Mouse (Mus musculus) embryonic fibroblast, embryonic 13.5 days (primary cell): ENCODE results near the gene Kcnn3. TPM values are rescaled to one million over a fixed set of nuclear protein-coding genes. Genes with fewer than 3 reads are reported as not detected.

ENCODE experiments used
- H3K27ac ChIP-seq: 2 replicates; pipeline ENCODE4 v1.5.1; 2012; ENCODE audit warnings: low read length, control low read depth, inconsistent platforms; ENCODE audit not compliant: insufficient read depth
- H3K4me1 ChIP-seq: 2 replicates; pipeline ENCODE4 v1.6.1; 2011; ENCODE audit warnings: low read length; ENCODE audit not compliant: control insufficient read depth, insufficient read depth
- H3K4me3 ChIP-seq: 2 replicates; pipeline ENCODE4 v1.5.1; 2011; ENCODE audit warnings: mild to moderate bottlenecking, control low read depth, low read length; ENCODE audit not compliant: insufficient read depth
- CTCF ChIP-seq: IDR thresholded peaks from 2 replicates; pipeline ENCODE4 v1.5.1; 2011; ENCODE audit warnings: mild to moderate bottlenecking, control low read depth, low read length, moderate library complexity, borderline replicate concordance; ENCODE audit not compliant: insufficient read depth
- POLR2A ChIP-seq: IDR thresholded peaks from 2 replicates; pipeline ENCODE4 v1.6.1; 2011; ENCODE audit warnings: low read depth, mild to moderate bottlenecking, control low read depth, low read length, moderate library complexity
- polyA plus RNA-seq: library from polyadenylated mRNA; stranded (reverse); fragments of >200 nt; gene quantifications from 2 replicates; pipeline ENCODE4 v1.2.4, GENCODE M21; 2011; ENCODE audit warnings: low read depth; ENCODE audit not compliant: missing spikeins, insufficient read length

The Kcnn3 gene
- polyA plus RNA-seq, 1 experiment = 1.6 TPM

- Histone ChIP-seq H3K27ac (no peak overlapping the region), H3K4me1 (no peaks in the 10 kb centered on the region)
- TF ChIP-seq POLR2A (no peak), CTCF (no peak)
Observed at GRCm38 (mm10) chr3:89491559-89491958, 28.4 kb upstream of the Kcnn3 start.

GRCm38 (mm10) chr3:89492701-89493151 is 27.2 kb upstream of the Kcnn3 start:
- H3K27ac ChIP-seq = no peak overlapping the region

More at GRCm38 (mm10) chr3:89491559-89491958, 28.4 kb upstream of the Kcnn3 start:
- H3K4me3 ChIP-seq = no peak overlapping the region

GRCm38 (mm10) chr3:89494630-89495029 is 25.3 kb upstream of the Kcnn3 start:
- H3K4me1 ChIP-seq = no peaks in the 10 kb centered on the region
- H3K4me3 ChIP-seq = no peak overlapping the region
- H3K27ac ChIP-seq = no peak overlapping the region
- TF ChIP-seq POLR2A (no peak), CTCF (peak; percentile 12; the same call in 1 of the 2 replicates)

More at GRCm38 (mm10) chr3:89492701-89493151, 27.2 kb upstream of the Kcnn3 start:
- Histone ChIP-seq H3K4me3 (no peak overlapping the region), H3K4me1 (no peaks in the 10 kb centered on the region)
- TF ChIP-seq POLR2A = no peak
- TF ChIP-seq CTCF = no peak

DNA sequence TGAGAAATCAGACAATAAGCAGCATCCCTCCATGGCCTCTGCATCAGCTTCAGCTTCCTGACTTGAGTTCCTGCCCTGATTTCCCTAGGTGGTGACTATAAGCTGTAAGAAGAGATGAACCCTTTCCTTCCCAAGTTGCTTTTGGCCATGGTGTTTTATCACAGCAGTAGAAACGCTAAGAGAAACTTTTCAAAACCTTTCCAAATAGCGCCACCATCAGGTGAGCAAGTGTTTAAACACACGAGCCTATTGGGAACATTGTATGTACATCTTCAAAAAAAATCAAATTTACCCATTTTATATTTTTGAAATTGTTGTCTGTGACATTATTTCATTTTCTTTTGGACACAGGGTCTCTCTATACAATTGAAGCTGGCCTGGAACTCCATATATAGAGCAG is 23.6 kb upstream of the Kcnn3 start:
- no peak for TF ChIP-seq CTCF
- Histone ChIP-seq H3K4me1 (no peaks in the 10 kb centered on the region), H3K4me3 (no peak overlapping the region), H3K27ac (no peak overlapping the region)

DNA sequence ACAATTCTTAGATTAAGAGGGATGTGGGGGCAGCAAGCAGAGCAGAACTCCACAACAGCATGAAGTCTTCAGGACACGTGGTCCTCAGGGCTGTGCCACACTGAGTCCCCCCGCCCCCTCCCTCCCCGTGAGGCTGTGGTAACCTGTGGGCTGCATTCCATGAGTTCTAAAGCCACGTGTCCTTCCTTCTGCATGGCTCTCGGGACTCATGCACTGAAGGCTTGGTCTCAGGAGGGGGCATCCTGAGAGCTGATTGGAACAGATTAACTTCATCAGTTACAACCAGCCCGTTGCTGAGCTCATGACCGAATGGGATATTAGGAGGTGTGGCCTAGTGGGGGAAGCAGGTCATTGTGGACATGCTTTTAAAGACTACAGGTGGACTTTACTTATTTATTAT is 20.3 kb upstream of the Kcnn3 start:
- TF ChIP-seq POLR2A (no peak), CTCF (no peak)
- H3K4me3 ChIP-seq = no peak overlapping the region
- H3K4me1 ChIP-seq = no peaks in the 10 kb centered on the region
- no peak overlapping the region for H3K27ac ChIP-seq

GRCm38 (mm10) chr3:89501486-89501885 is 18.5 kb upstream of the Kcnn3 start:
- no peaks in the 10 kb centered on the region for H3K4me1 ChIP-seq
- no peak overlapping the region for H3K4me3 ChIP-seq
- H3K27ac ChIP-seq = no peak overlapping the region
- TF ChIP-seq CTCF (no peak), POLR2A (no peak)

- Histone ChIP-seq H3K4me1 (no peaks in the 10 kb centered on the region), H3K4me3 (no peak overlapping the region), H3K27ac (no peak overlapping the region)
- TF ChIP-seq POLR2A (no peak), CTCF (no peak)
Observed at GRCm38 (mm10) chr3:89502551-89502950, 17.4 kb upstream of the Kcnn3 start.

- peaks cover 4% of the 10 kb centered on the region; the same call in 1 of the 2 replicates for H3K4me1 ChIP-seq
- TF ChIP-seq CTCF = no peak
- no peak for TF ChIP-seq POLR2A
- H3K27ac ChIP-seq = no peak overlapping the region
- no peak overlapping the region for H3K4me3 ChIP-seq
Observed at GRCm38 (mm10) chr3:89508041-89508440, 11.9 kb upstream of the Kcnn3 start.

GRCm38 (mm10) chr3:89510979-89511378 is 9.0 kb upstream of the Kcnn3 start:
- H3K4me3 ChIP-seq = no peak overlapping the region
- H3K4me1 ChIP-seq = peaks cover 4% of the 10 kb centered on the region; the same call in 1 of the 2 replicates
- H3K27ac ChIP-seq = no peak overlapping the region
- TF ChIP-seq CTCF (peak; percentile 45; the same call in 1 of the 2 replicates), POLR2A (no peak)

- Histone ChIP-seq H3K4me1 (peaks cover 4% of the 10 kb centered on the region; the same call in 1 of the 2 replicates), H3K4me3 (no peak overlapping the region), H3K27ac (no peak overlapping the region)
- TF ChIP-seq POLR2A = no peak
- TF ChIP-seq CTCF = no peak
Observed at GRCm38 (mm10) chr3:89511400-89511799, 8.6 kb upstream of the Kcnn3 start.

DNA sequence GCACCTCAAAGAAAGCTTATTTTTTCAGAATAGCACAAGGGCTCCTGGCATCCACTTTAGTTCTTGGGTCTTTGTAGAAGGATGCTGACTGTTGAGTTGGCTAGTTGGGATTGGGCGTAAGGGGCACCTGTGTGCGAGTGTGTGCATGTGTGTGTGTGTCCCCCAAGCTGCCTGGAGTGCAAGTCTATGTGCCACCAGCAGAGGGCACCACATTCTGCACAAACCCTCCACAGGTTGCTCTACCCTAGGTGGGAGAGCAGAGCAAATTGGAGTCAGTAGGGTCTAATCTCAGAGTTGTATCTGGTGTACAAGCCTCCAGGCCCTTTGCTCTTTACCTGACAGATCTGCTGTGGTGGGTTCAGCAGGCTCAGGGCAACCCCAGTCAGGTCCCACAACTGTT is 7.7 kb upstream of the Kcnn3 start:
- H3K27ac ChIP-seq = no peak overlapping the region
- peaks cover 4% of the 10 kb centered on the region; the same call in 1 of the 2 replicates for H3K4me1 ChIP-seq
- TF ChIP-seq CTCF (peak; percentile 85), POLR2A (no peak)
- no peak overlapping the region for H3K4me3 ChIP-seq
